Mouse (Mus musculus) C2C12 (cell line): ENCODE measurements around the gene Bcl6. TPM values are rescaled to one million over a fixed set of nuclear protein-coding genes. Genes with fewer than 3 reads are reported as not detected.

Experiments
- H3K27me3 ChIP-seq: one replicate; pipeline ENCODE4 v1.6.1; 2011; ENCODE audit not compliant: control insufficient read depth, insufficient read depth, insufficient read length
- H3K36me3 ChIP-seq: one replicate; pipeline ENCODE4 v1.6.1; 2011; ENCODE audit not compliant: control insufficient read depth, insufficient read depth
- H3K4me3 ChIP-seq: one replicate; pipeline ENCODE4 v1.5.1; 2011; ENCODE audit warnings: mild to moderate bottlenecking, control low read depth; ENCODE audit not compliant: poor library complexity, insufficient read depth, severe bottlenecking
- H3K79me2 ChIP-seq: one replicate; pipeline ENCODE4 v1.6.1; 2011; ENCODE audit not compliant: control insufficient read depth, insufficient read depth
- H3K79me3 ChIP-seq: one replicate; pipeline ENCODE4 v1.6.1; 2011; ENCODE audit warnings: low read depth, control low read depth
- H3ac ChIP-seq: one replicate; pipeline ENCODE3; 2011; ENCODE audit warnings: low read depth; ENCODE audit not compliant: control insufficient read depth, insufficient read length
- CEBPB ChIP-seq: IDR thresholded peaks from one replicate; pipeline ENCODE4 v1.6.1; 2011; ENCODE audit warnings: low read depth, mild to moderate bottlenecking, control low read depth, moderate library complexity
- CTCF ChIP-seq: IDR thresholded peaks from one replicate; pipeline ENCODE4 v1.5.1; 2011; ENCODE audit not compliant: control insufficient read depth, insufficient read depth, insufficient read length
- FOSL1 ChIP-seq: IDR thresholded peaks from one replicate; pipeline ENCODE4 v1.8.0; 2011; ENCODE audit warnings: mild to moderate bottlenecking, low read length; ENCODE audit not compliant: poor library complexity, insufficient read depth, severe bottlenecking
- MAX ChIP-seq: IDR thresholded peaks from one replicate; pipeline ENCODE4 v1.6.1; 2011; ENCODE audit warnings: mild to moderate bottlenecking, control low read depth
- MYOD1 ChIP-seq: IDR thresholded peaks from one replicate; pipeline ENCODE4 v1.6.1; 2011; ENCODE audit warnings: low read depth; ENCODE audit not compliant: control insufficient read depth, insufficient read length
- MYOG ChIP-seq: IDR thresholded peaks from one replicate; pipeline ENCODE4 v1.6.1; 2011; ENCODE audit not compliant: control insufficient read depth, insufficient read length; ENCODE audit errors: extremely low read depth
- USF1 ChIP-seq: IDR thresholded peaks from one replicate; pipeline ENCODE4 v1.6.1; 2011; ENCODE audit warnings: low read depth, mild to moderate bottlenecking, control low read depth, moderate library complexity
- polyA plus RNA-seq: library from polyadenylated mRNA; unstranded; fragments of >200 nt; fragmentation: generic; extraction: Trizol; gene quantifications from one replicate; pipeline ENCODE4 v1.2.1, GENCODE M21; 2012; ENCODE audit warnings: missing spikeins

Gene Bcl6
- polyA plus RNA-seq, 1 experiment, result 6.2 TPM

DNA sequence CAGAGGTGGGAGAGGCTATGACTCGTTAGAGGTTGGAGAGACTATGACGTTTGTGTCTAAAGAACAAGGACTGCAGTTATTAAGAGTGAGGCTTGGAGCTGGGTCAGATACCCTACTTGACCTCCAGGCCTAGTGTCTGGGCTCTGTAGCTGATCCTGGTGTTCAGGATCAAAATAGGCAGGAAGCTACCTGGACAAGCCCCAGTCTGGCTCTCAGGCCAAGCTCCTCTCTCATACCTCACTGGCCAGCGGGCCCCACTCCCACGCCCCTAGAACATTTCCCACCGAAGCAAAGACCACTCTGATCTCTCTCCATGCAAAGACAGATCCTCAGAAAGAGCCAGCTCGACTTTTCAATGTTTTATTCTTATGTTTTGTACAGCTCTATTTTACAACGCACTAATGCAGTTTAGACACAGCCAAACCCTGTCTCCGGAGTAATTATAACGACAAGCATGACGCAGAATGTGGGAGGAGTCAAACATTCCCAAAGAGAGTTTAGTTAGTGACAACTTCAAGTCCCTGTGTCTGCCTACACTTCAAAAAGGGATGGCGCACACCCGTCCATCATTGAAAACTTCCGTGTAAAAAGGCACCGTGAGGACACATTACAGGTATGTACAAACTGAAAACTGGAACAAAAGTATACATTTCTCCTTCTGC is 23.8 kb downstream of the Bcl6 start:
- H3ac ChIP-seq, result no peak overlapping the region
- no peaks in the 10 kb centered on the region for H3K27me3 ChIP-seq
- TF ChIP-seq CEBPB, result no peak
- no peak overlapping the region for H3K4me3 ChIP-seq
- no peaks in the 10 kb centered on the region for H3K79me3 ChIP-seq
- H3K36me3 ChIP-seq, result peaks cover 53% of the 10 kb centered on the region
- H3K79me2 ChIP-seq, result no peaks in the 10 kb centered on the region

DNA sequence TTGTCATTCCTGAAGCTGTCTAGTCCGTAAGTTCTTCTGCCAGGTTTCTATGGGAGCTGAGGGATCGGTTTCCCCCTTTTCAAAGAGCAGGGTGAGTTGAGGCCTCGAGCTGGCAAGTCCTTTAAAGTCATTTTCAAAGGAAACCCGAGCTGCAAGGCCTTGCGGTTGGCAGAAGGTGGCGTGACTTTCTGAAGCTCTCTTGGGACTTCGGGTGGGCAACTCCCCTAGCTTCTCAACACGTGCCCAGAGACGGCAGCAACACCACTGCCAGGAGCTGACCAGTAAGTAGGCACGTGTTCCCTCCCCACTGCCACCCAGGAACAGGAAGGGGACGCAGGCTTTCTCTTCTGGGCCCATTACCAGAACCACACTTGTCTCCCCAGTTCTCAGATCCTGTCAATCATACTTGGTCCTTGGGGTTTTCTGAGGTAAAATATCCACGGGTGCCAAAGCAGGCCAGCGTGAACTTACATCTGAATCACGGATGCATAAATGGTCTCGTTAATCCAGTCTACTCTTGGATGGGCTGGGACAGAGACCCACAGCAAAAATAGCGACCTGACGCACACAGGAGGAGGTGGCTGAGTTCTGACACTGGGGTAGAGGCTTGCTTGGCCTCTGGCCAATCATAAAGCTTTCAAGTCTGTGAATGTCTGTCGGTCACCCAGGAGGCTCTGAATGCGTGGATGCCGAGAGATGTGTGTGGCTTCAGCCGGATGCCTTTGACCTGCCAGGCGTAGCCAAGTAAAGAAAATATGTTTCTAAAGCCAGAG is 24.6 kb downstream of the Bcl6 start:
- no peaks in the 10 kb centered on the region for H3K79me2 ChIP-seq
- H3K36me3 ChIP-seq, result peaks cover 46% of the 10 kb centered on the region
- TF ChIP-seq CTCF (no peak), CEBPB (no peak), FOSL1 (no peak), MYOD1 (no peak), MAX (no peak), MYOG (no peak), USF1 (no peak)
- H3K79me3 ChIP-seq, result no peaks in the 10 kb centered on the region
- no peaks in the 10 kb centered on the region for H3K27me3 ChIP-seq
- H3ac ChIP-seq, result no peak overlapping the region
- no peak overlapping the region for H3K4me3 ChIP-seq

DNA sequence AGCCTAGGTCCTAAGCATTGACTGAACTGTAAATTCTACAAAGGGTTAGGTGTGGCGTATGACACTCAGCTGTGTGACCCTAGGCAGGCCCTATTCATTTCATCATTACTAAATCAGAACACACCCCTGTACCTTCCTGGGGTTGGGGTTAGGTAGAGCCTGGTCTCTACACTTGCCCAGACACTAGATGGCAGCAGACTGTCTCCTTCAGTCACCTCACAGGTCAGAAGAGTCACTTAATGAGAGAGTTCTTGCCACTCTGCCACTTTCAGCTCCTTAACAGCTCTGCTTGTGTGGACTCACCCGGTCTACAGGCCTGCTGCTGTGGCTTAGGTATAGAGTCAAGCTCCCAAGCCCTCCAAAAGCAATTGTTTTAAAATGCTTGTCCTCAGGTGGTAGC is 26.3 kb downstream of the Bcl6 start:
- H3K79me2 ChIP-seq, result no peaks in the 10 kb centered on the region
- H3ac ChIP-seq, result no peak overlapping the region
- TF ChIP-seq CTCF, result no peak
- no peak for TF ChIP-seq MAX
- no peak for TF ChIP-seq USF1
- no peak for TF ChIP-seq MYOG
- no peak for TF ChIP-seq FOSL1
- TF ChIP-seq MYOD1, result no peak
- no peak for TF ChIP-seq CEBPB
- peaks cover 29% of the 10 kb centered on the region for H3K36me3 ChIP-seq
- H3K79me3 ChIP-seq, result no peaks in the 10 kb centered on the region
- no peak overlapping the region for H3K4me3 ChIP-seq
- no peaks in the 10 kb centered on the region for H3K27me3 ChIP-seq

GRCm38 (mm10) chr16:23958938-23959337 is 29.7 kb downstream of the Bcl6 start:
- TF ChIP-seq USF1 (no peak), CTCF (no peak), FOSL1 (no peak), MAX (no peak), MYOG (no peak), MYOD1 (no peak), CEBPB (no peak)
- H3K27me3 ChIP-seq, result no peaks in the 10 kb centered on the region
- H3K79me3 ChIP-seq, result no peaks in the 10 kb centered on the region
- H3K79me2 ChIP-seq, result no peaks in the 10 kb centered on the region
- H3ac ChIP-seq, result no peak overlapping the region
- H3K36me3 ChIP-seq, result no peaks in the 10 kb centered on the region
- no peak overlapping the region for H3K4me3 ChIP-seq

GRCm38 (mm10) chr16:23953959-23954260 is 34.7 kb downstream of the Bcl6 start:
- Histone ChIP-seq H3K36me3 (no peaks in the 10 kb centered on the region), H3K4me3 (no peak overlapping the region), H3ac (no peak overlapping the region), H3K27me3 (no peaks in the 10 kb centered on the region), H3K79me2 (no peaks in the 10 kb centered on the region), H3K79me3 (no peaks in the 10 kb centered on the region)
- TF ChIP-seq CEBPB (no peak), MYOD1 (no peak), CTCF (no peak), USF1 (no peak), MAX (no peak), FOSL1 (no peak), MYOG (no peak)

DNA sequence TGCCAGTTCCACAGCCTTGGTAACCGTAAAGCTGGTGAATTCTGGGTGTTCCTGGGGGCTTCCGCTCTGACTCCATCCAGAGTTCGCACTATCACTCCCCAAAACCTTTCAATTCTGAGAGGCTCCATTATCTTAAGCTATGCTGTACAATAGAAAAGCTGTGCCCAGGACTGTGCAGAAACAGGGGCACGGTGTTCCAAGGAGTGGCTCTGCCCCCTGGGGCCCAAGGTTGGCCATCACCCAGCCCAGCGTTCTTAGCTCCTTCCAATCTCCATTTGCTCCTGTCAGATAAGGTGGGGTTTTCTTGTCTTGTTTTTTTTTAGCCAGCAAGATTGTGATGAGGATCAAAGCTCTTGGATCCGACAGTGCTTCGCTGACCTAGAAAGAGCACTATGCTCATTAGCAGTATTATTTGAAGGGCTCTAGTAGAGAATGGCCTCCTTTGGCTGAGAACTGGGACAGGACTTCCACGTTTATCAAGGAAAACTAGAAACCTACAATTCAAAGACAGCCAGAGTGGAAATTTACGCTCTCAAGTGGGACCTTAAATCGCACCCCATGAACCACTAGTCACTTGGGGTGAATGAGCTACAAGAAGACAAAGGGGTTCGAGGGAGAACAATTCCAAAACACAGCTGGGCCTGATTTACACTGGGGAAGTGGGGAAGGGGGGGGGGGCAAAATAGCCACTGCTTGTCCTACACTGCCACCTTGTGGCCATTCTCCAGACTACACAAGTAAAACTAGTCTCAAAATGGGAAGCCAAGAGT is 35.3 kb downstream of the Bcl6 start:
- Histone ChIP-seq H3K27me3 (no peaks in the 10 kb centered on the region), H3ac (no peak overlapping the region), H3K79me3 (no peaks in the 10 kb centered on the region), H3K79me2 (no peaks in the 10 kb centered on the region), H3K4me3 (no peak overlapping the region), H3K36me3 (no peaks in the 10 kb centered on the region)
- TF ChIP-seq MYOG (no peak), MAX (no peak), FOSL1 (no peak), MYOD1 (no peak), CEBPB (no peak), USF1 (no peak), CTCF (no peak)
